Mouse (Mus musculus) liver, embryonic 14.5 days (tissue): ENCODE measurements at regions not wholly inside any gene's neighbourhood (a gene's known extent, or its start where the extent isn't known, plus 50 kb on each side); places are given as distances from the start of the nearest gene placed in this dataset.

Source experiments
- CTCF ChIP-seq: IDR thresholded peaks from 2 replicates; pipeline ENCODE4 v1.5.1; 2016; ENCODE audit warnings: antibody characterized with exemption, low read depth, control low read depth
- EP300 ChIP-seq: IDR thresholded peaks from 2 replicates; pipeline ENCODE4 v1.6.1; 2016; ENCODE audit warnings: antibody characterized with exemption, low read depth

DNA sequence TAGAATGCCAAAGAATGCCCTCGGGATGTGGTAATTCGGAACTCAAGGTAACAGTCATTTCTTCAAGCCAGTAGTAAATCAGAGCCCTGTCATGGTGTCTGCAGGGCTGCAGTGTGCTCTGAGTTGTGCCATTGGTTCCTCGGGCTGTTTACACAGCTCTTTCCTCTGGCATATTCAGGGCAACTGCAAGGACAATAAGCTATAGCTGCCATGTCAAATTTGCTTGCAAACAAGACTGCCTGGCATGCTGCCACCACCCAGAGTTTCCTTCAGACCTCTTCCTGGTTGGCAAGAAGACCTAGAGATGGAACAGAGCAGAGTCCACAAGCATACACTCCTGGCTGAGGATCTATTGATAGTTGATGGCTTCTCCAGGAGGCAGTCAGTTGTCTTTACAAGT lies 167.1 kb upstream of the Plcz1 start:
- TF ChIP-seq EP300, result no peak
- TF ChIP-seq CTCF, result no peak
